Mouse (Mus musculus) heart, adult 11 months (tissue): ENCODE data around the gene Cyp4f16.
"Not testable (repeated sequence)": the region's sequence is repeated elsewhere in the genome, so short reads cannot be mapped to it uniquely, and the experiment has no call there.

Source experiments
- DNase-seq: peaks from one replicate; pipeline ENCODE4 v3.0.0; 2022

Gene Cyp4f16

GRCm38 (mm10) chr17:32550900-32551770 lies 14.8 kb downstream of the Cyp4f16 start:
- peak; percentile 92 for DNase-seq

GRCm38 (mm10) chr17:32553016-32553415 lies 16.7 kb downstream of the Cyp4f16 start:
- not testable (repeated sequence) for DNase-seq

- peak; percentile 42 for DNase-seq
Observed at GRCm38 (mm10) chr17:32554368-32554767, 18.0 kb downstream of the Cyp4f16 start.

DNA sequence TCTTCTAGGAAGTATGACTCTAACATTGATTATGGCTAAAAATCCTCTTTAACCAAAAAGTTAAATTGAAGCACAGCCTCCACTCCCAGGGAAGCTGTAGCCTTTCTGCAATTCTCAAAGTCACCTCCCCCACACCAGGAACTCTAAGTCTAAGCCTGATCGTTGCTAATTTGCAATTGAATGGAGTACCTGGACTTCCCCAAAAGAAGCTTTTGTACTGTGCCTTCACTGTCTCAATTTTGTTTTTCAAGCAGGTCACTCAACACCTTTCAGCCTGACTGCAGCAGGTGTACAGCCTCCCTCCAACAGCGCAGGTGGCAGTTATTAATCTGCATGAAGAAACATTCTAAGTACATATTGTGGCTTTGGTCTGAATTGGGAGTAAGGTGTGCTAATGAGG lies 26.9 kb downstream of the Cyp4f16 start:
- DNase-seq, result peak; percentile 73

- peak; percentile 67 for DNase-seq
Observed at GRCm38 (mm10) chr17:32573286-32573685, 36.9 kb downstream of the Cyp4f16 start.

GRCm38 (mm10) chr17:32577496-32578186 lies 41.3 kb downstream of the Cyp4f16 start:
- peak; percentile 87 for DNase-seq

GRCm38 (mm10) chr17:32596494-32596893 lies 60.1 kb downstream of the Cyp4f16 start:
- DNase-seq, result peak; percentile 49
